Mouse (Mus musculus): ENCODE results near the gene Flywch1. TPM values are rescaled to one million over a fixed set of nuclear protein-coding genes. Genes with fewer than 3 reads are reported as not detected.
"Not testable (repeated sequence)": the region's sequence is repeated elsewhere in the genome, so short reads cannot be mapped to it uniquely, and the experiment has no call there.

The Flywch1 gene
- polyA plus RNA-seq, 1 experiment from 2014 or later = 167 TPM

DNA sequence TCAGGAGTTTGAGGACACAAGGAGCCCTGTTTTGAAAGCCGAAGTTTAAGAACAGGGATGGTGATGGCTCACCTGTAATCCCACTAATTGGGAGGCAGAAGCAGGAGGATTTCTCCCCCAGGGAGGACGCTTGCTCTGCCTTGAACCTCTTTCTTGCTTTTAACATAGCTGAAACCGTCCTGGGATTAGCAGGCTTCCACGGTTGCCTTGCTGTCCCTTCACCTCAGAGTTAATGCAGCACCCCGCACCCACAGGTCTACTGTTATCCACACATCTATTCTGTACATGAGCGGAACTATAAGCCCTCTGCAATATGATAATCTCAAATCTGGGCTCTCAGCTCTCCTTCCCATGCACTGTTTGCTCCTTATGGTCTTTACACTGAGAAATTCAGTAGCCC is 2.3 kb upstream of the Flywch1 start:
- no peak overlapping the region for H3K4me3 ChIP-seq (ENCODE audit: low read depth, low read length)
- no peaks in the 10 kb centered on the region for H3K36me3 ChIP-seq (ENCODE audit: control insufficient read depth, insufficient read depth, low read length)
- H3K4me1 ChIP-seq (replicated peaks; ENCODE audit: control insufficient read depth, insufficient read depth, low read length) = peaks cover 4% of the 10 kb centered on the region; the same call in 1 of the 2 replicates
- H3K4me2 ChIP-seq (ENCODE audit: low read depth, low read length, severe bottlenecking) = no peak overlapping the region
- no peaks in the 10 kb centered on the region for H3K9me3 ChIP-seq (ENCODE audit: control insufficient read depth, low read length)
- no peaks in the 10 kb centered on the region for H3K27me3 ChIP-seq (ENCODE audit: control insufficient read depth, insufficient read depth, low read length)
- no peak for ATAC-seq (replicated peaks; ENCODE audit: low FRiP score)
- no peak overlapping the region for H3K27ac ChIP-seq (ENCODE audit: low read depth, low read length)
- no peak overlapping the region for H3K9ac ChIP-seq (ENCODE audit: low read length)
- 75% methylated on average over 6 of the region's 6 CpGs for WGBS
- no peak for DNase-seq (ENCODE audit: low spot score)

DNA sequence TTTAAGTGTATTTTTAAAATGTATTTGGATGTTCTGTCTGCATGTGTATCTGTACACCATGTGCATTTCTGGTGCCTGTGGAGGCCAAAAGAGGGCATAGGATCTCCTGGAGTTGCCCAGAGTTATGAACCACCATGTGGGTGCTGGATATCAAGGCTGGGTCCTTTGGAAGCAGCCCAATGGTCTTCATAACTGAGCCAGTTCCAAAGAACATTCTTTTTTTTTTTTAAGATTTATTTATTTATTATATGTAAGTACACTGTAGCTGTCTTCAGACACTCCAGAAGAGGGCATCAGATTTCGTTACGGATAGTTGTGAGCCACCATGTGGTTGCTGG is 786 bp upstream of the Flywch1 start:
- peak overlapping the region; percentile 63; the same call in 1 of the 2 replicates for H3K4me2 ChIP-seq (ENCODE audit: low read depth, low read length, severe bottlenecking)
- not testable (repeated sequence) for H3K4me3 ChIP-seq (ENCODE audit: low read depth, low read length); H3K9me3 ChIP-seq (ENCODE audit: control insufficient read depth, low read length); H3K4me1 ChIP-seq (replicated peaks; ENCODE audit: control insufficient read depth, insufficient read depth, low read length); H3K9ac ChIP-seq (ENCODE audit: low read length); ATAC-seq (replicated peaks; ENCODE audit: low FRiP score); H3K27me3 ChIP-seq (ENCODE audit: control insufficient read depth, insufficient read depth, low read length); H3K36me3 ChIP-seq (ENCODE audit: control insufficient read depth, insufficient read depth, low read length); H3K27ac ChIP-seq (ENCODE audit: low read depth, low read length); DNase-seq (ENCODE audit: low spot score)
- 80% methylated on average over 2 of the region's 2 CpGs for WGBS

DNA sequence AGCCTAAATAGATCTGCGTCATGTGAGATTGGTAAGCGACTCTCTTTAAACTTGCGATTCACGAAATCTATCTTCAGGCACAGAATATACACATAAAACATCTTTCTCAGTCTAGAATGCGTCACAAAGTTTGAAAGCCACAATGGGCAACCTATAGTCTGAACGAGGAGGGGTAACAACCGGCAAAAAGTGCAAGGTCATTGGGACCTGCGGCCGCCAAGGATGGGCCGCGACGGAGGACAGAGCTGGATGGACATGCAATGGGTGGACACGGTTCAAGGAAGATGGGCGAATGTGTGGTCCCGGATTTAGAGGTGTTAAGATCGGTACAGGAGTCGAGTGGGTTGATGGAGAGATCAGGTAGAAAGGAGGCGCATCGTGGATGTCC is 512 bp downstream of the Flywch1 start:
- H3K4me1 ChIP-seq (replicated peaks; ENCODE audit: control insufficient read depth, insufficient read depth, low read length) = peaks cover 4% of the 10 kb centered on the region; the same call in 1 of the 2 replicates
- whole genome bisulfite sequencing = under 1% methylated on average over 19 of the region's 19 CpGs
- ATAC-seq (replicated peaks; ENCODE audit: low FRiP score) (no peak), DNase-seq (ENCODE audit: low spot score) (no peak)
- peak overlapping the region; percentile 80 for H3K4me3 ChIP-seq (ENCODE audit: low read depth, low read length)
- H3K9me3 ChIP-seq (ENCODE audit: control insufficient read depth, low read length) = no peaks in the 10 kb centered on the region
- peak overlapping the region; percentile 72 for H3K27ac ChIP-seq (ENCODE audit: low read depth, low read length)
- H3K36me3 ChIP-seq (ENCODE audit: control insufficient read depth, insufficient read depth, low read length) = no peaks in the 10 kb centered on the region
- H3K9ac ChIP-seq (ENCODE audit: low read length) = peak overlapping the region; percentile 91
- H3K4me2 ChIP-seq (ENCODE audit: low read depth, low read length, severe bottlenecking) = peak overlapping the region; percentile 63
- no peaks in the 10 kb centered on the region for H3K27me3 ChIP-seq (ENCODE audit: control insufficient read depth, insufficient read depth, low read length)

DNA sequence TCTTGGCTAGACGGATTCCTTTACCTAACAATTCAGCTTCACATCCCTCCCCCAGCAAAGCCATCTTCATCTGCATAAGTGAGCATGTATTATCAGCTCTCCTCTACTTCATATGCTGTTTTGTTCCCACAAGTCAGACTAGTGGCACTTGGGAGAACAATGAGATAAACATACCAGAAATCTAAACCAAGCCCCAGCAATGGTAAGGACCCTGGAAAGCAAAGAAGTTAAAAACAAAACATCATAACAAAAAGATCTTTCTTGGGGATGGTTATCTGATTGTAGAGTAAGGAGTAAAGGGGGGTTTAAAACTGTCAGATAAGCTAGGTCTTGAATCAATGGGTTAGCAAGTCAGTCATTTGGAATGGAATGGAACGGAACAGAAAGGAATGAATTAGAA is 909 bp downstream of the Flywch1 start:
- DNase-seq (ENCODE audit: low spot score) (no peak), ATAC-seq (replicated peaks; ENCODE audit: low FRiP score) (no peak)
- Histone ChIP-seq H3K9ac (ENCODE audit: low read length) (peak overlapping the region; percentile 91), H3K27ac (ENCODE audit: low read depth, low read length) (peak overlapping the region; percentile 72; the same call in 1 of the 2 replicates), H3K4me1 (replicated peaks; ENCODE audit: control insufficient read depth, insufficient read depth, low read length) (peaks cover 4% of the 10 kb centered on the region; the same call in 1 of the 2 replicates), H3K27me3 (ENCODE audit: control insufficient read depth, insufficient read depth, low read length) (no peaks in the 10 kb centered on the region), H3K4me2 (ENCODE audit: low read depth, low read length, severe bottlenecking) (peak overlapping the region; percentile 63), H3K36me3 (ENCODE audit: control insufficient read depth, insufficient read depth, low read length) (no peaks in the 10 kb centered on the region), H3K4me3 (ENCODE audit: low read depth, low read length) (peak overlapping the region; percentile 80), H3K9me3 (ENCODE audit: control insufficient read depth, low read length) (no peaks in the 10 kb centered on the region)
- WGBS = 9% methylated on average over 2 of the region's 2 CpGs

DNA sequence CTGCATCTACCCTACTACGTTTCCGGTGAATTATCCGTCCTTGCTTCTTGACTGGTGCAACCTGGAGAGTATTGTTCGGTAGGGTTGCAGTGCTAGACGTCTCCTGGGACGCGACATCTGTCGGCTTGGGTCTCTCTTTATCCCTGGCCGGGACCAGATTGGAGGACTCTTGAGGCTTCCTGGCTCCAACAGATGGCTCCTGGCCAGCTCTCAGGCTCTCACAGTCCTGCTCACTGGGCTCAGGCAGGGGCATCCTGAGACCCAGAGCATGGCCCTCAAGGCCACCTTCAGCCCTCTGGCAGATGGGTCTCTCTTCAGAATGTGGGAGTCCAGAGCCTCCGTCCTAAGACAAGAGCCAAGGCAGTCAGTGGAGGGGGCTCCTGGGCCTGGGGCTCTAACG is 8.4 kb downstream of the Flywch1 start:
- 88% methylated on average over 11 of the region's 11 CpGs for WGBS
- no peaks in the 10 kb centered on the region for H3K9me3 ChIP-seq (ENCODE audit: control insufficient read depth, low read length)
- H3K9ac ChIP-seq (ENCODE audit: low read length) = no peak overlapping the region
- no peaks in the 10 kb centered on the region for H3K4me1 ChIP-seq (replicated peaks; ENCODE audit: control insufficient read depth, insufficient read depth, low read length)
- peaks cover 21% of the 10 kb centered on the region for H3K36me3 ChIP-seq (ENCODE audit: control insufficient read depth, insufficient read depth, low read length)
- no peak for ATAC-seq (replicated peaks; ENCODE audit: low FRiP score)
- no peak overlapping the region for H3K27ac ChIP-seq (ENCODE audit: low read depth, low read length)
- no peak overlapping the region for H3K4me2 ChIP-seq (ENCODE audit: low read depth, low read length, severe bottlenecking)
- no peaks in the 10 kb centered on the region for H3K27me3 ChIP-seq (ENCODE audit: control insufficient read depth, insufficient read depth, low read length)
- H3K4me3 ChIP-seq (ENCODE audit: low read depth, low read length) = no peak overlapping the region
- DNase-seq (ENCODE audit: low spot score) = no peak

DNA sequence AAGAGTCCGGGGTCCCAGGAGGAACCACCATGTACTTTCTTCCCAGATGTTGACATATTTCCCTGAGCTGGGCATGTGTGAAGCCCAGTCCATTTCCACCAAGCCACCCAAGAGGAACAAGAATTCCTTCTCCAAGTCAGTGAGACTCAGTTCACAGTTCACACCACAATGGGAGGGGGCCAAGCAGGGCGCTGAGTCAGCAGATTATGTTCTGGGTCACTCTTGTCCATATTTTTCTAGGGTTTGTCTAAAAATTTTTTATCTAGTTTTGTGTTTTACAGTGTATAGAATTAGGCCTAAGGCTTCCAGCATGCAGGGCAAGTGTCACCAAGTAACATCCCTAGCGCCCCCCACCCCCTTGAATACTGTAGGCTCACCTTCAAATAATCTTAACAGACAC is 10.2 kb downstream of the Flywch1 start:
- H3K4me1 ChIP-seq (replicated peaks; ENCODE audit: control insufficient read depth, insufficient read depth, low read length) = no peaks in the 10 kb centered on the region
- peaks cover 25% of the 10 kb centered on the region for H3K36me3 ChIP-seq (ENCODE audit: control insufficient read depth, insufficient read depth, low read length)
- no peaks in the 10 kb centered on the region for H3K9me3 ChIP-seq (ENCODE audit: control insufficient read depth, low read length)
- H3K4me2 ChIP-seq (ENCODE audit: low read depth, low read length, severe bottlenecking) = no peak overlapping the region
- 90% methylated on average over 3 of the region's 3 CpGs for WGBS
- H3K4me3 ChIP-seq (ENCODE audit: low read depth, low read length) = no peak overlapping the region
- ATAC-seq (replicated peaks; ENCODE audit: low FRiP score) (no peak), DNase-seq (ENCODE audit: low spot score) (no peak)
- H3K27me3 ChIP-seq (ENCODE audit: control insufficient read depth, insufficient read depth, low read length) = no peaks in the 10 kb centered on the region
- no peak overlapping the region for H3K9ac ChIP-seq (ENCODE audit: low read length)
- H3K27ac ChIP-seq (ENCODE audit: low read depth, low read length) = no peak overlapping the region

DNA sequence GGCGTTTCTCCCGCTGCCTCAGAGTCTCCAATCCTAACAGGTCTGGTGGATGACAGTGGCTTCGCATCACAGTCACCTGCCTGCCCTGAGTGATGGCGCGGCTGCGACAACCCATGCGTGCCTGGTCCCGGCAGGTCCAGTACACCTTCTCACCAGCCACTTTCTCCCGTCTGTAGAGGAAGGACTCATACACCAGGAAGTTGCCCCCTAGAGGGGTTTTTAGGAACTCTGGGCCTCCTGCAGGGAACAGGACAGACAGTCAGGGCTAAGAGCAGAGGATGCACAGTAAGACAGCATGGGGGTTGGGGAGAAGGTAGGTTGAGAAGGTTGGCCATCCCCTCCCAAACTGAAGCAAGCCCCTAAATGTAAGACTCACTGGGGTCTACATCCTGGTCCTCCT is 11.2 kb downstream of the Flywch1 start:
- Histone ChIP-seq H3K36me3 (ENCODE audit: control insufficient read depth, insufficient read depth, low read length) (peaks cover 30% of the 10 kb centered on the region), H3K4me2 (ENCODE audit: low read depth, low read length, severe bottlenecking) (no peak overlapping the region), H3K9ac (ENCODE audit: low read length) (no peak overlapping the region), H3K27ac (ENCODE audit: low read depth, low read length) (no peak overlapping the region), H3K4me1 (replicated peaks; ENCODE audit: control insufficient read depth, insufficient read depth, low read length) (no peaks in the 10 kb centered on the region), H3K9me3 (ENCODE audit: control insufficient read depth, low read length) (no peaks in the 10 kb centered on the region), H3K4me3 (ENCODE audit: low read depth, low read length) (no peak overlapping the region), H3K27me3 (ENCODE audit: control insufficient read depth, insufficient read depth, low read length) (no peaks in the 10 kb centered on the region)
- DNase-seq (ENCODE audit: low spot score) (no peak), ATAC-seq (replicated peaks; ENCODE audit: low FRiP score) (no peak)
- 90% methylated on average over 9 of the region's 9 CpGs for WGBS

DNA sequence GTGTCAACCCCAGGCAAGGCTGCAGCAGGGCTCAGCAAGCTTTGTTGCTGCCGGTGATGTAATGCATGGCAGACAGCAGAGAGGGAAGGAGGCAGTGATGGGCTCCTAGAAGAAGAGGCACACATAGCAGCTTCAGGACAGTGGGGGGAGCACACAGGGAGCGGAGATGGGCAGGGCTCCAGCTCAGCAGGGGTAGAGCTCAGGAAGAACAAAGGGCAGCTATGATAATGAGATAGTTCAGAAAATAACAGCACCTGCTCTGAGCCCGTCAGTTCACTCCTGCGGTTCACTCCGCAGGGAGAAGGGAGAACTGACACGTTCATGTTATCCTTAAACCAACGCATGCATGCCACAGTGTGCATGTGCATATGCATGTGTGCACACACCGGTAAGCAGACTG is 12.6 kb downstream of the Flywch1 start:
- H3K9me3 ChIP-seq (ENCODE audit: control insufficient read depth, low read length) = no peaks in the 10 kb centered on the region
- no peak overlapping the region for H3K4me3 ChIP-seq (ENCODE audit: low read depth, low read length)
- no peaks in the 10 kb centered on the region for H3K27me3 ChIP-seq (ENCODE audit: control insufficient read depth, insufficient read depth, low read length)
- H3K9ac ChIP-seq (ENCODE audit: low read length) = no peak overlapping the region
- WGBS = 82% methylated on average over 8 of the region's 8 CpGs
- ATAC-seq (replicated peaks; ENCODE audit: low FRiP score) = no peak
- H3K36me3 ChIP-seq (ENCODE audit: control insufficient read depth, insufficient read depth, low read length) = peaks cover 31% of the 10 kb centered on the region
- no peak overlapping the region for H3K4me2 ChIP-seq (ENCODE audit: low read depth, low read length, severe bottlenecking)
- no peak for DNase-seq (ENCODE audit: low spot score)
- H3K27ac ChIP-seq (ENCODE audit: low read depth, low read length) = no peak overlapping the region
- H3K4me1 ChIP-seq (replicated peaks; ENCODE audit: control insufficient read depth, insufficient read depth, low read length) = no peaks in the 10 kb centered on the region

DNA sequence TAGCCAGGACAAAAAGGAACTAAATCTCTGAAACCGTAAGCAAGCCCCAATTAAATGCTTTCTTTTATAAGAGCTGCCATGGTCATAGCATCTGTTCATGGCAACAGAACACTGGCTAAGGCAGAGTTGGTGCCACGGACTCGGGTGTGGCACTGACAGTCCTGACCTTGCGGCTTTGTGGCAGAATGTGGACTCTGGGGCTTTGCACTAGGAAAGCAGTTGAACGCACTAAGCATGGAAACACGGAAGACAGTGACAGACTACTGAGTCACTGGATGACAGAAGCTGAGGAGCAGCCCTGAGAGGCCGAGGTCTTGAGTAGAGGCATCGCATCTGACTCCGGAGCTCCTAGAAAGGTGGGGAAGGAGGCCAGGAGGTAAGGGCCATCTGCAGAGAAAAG is 13.8 kb downstream of the Flywch1 start:
- Histone ChIP-seq H3K27ac (ENCODE audit: low read depth, low read length) (no peak overlapping the region), H3K36me3 (ENCODE audit: control insufficient read depth, insufficient read depth, low read length) (peaks cover 36% of the 10 kb centered on the region), H3K4me3 (ENCODE audit: low read depth, low read length) (no peak overlapping the region), H3K4me1 (replicated peaks; ENCODE audit: control insufficient read depth, insufficient read depth, low read length) (no peaks in the 10 kb centered on the region), H3K9me3 (ENCODE audit: control insufficient read depth, low read length) (no peaks in the 10 kb centered on the region), H3K4me2 (ENCODE audit: low read depth, low read length, severe bottlenecking) (no peak overlapping the region), H3K27me3 (ENCODE audit: control insufficient read depth, insufficient read depth, low read length) (no peaks in the 10 kb centered on the region), H3K9ac (ENCODE audit: low read length) (no peak overlapping the region)
- WGBS = 95% methylated on average over 9 of the region's 9 CpGs
- DNase-seq (ENCODE audit: low spot score) (no peak), ATAC-seq (replicated peaks; ENCODE audit: low FRiP score) (no peak)

Measured in forebrain, embryonic 11.5 days (tissue).